Mouse (Mus musculus) heart, embryonic 14.5 days (tissue): ENCODE data around the gene Dennd4c. TPM values are rescaled to one million over a fixed set of nuclear protein-coding genes. Genes with fewer than 3 reads are reported as not detected.
A peak's percentile ranks its signal among the peaks of the same experiment; 100 is the strongest.

Experiments used
- ATAC-seq: fragments of 200-750 bp; cut with Nextera tagmentation; 2 replicates; pipeline ENCODE4 v1.8.0; 2017; ENCODE audit warnings: low read depth, moderate TSS enrichment; ENCODE audit not compliant: insufficient number of reproducible peaks, insufficient read depth, low FRiP score
- H3K27ac ChIP-seq, 2 experiments: fragments of 200-500 bp in 1 of 2; fragments of 300-500 bp in 1 of 2; sonication (generic) in 1 of 2; replicated peaks in 1 of 2; 2 replicates each; pipeline ENCODE4 v1.5.1; 2012 to 2014; ENCODE audit warnings: low read depth in 2 of 2, low read length in 2 of 2, control low read depth in 1 of 2, mild to moderate bottlenecking in 1 of 2, mixed read lengths in 1 of 2; ENCODE audit not compliant: control insufficient read depth in 1 of 2, insufficient read depth in 1 of 2
- H3K27me3 ChIP-seq: fragments of 300-500 bp; sonication (generic); 2 replicates; pipeline ENCODE4 v1.6.1; 2014; ENCODE audit warnings: mild to moderate bottlenecking, low read length, control low read depth; ENCODE audit not compliant: control insufficient read depth, insufficient read depth
- H3K36me3 ChIP-seq: fragments of 300-500 bp; sonication (generic); 2 replicates; pipeline ENCODE4 v1.6.1; 2014; ENCODE audit warnings: mild to moderate bottlenecking, control low read depth, low read length, mixed read lengths; ENCODE audit not compliant: control insufficient read depth, insufficient read depth
- H3K4me1 ChIP-seq, 2 experiments: fragments of 200-500 bp in 1 of 2; fragments of 300-500 bp in 1 of 2; sonication (generic) in 1 of 2; 2 replicates each; pipeline ENCODE4 v1.6.1; 2012 to 2014; ENCODE audit warnings: low read length in 2 of 2, control low read depth in 1 of 2, mixed read lengths in 1 of 2; ENCODE audit not compliant: control insufficient read depth in 2 of 2, insufficient read depth in 2 of 2
- H3K4me2 ChIP-seq: fragments of 300-500 bp; sonication (generic); 2 replicates; pipeline ENCODE4 v1.6.1; 2014; ENCODE audit warnings: mild to moderate bottlenecking, low read length
- H3K4me3 ChIP-seq, 2 experiments: fragments of 200-500 bp in 1 of 2; fragments of 300-500 bp in 1 of 2; sonication (generic) in 1 of 2; 2 replicates each; pipeline ENCODE4 v1.5.1; 2012 to 2014; ENCODE audit warnings: low read length in 2 of 2, mild to moderate bottlenecking in 2 of 2, control low read depth in 1 of 2, low read depth in 1 of 2, moderate library complexity in 1 of 2; ENCODE audit not compliant: control insufficient read depth in 1 of 2, insufficient read depth in 1 of 2
- H3K9ac ChIP-seq: fragments of 300-500 bp; sonication (generic); 2 replicates; pipeline ENCODE4 v1.6.1; 2014; ENCODE audit warnings: mild to moderate bottlenecking, low read length
- H3K9me3 ChIP-seq: fragments of 300-500 bp; sonication (generic); 2 replicates; pipeline ENCODE4 v1.6.1; 2016; ENCODE audit warnings: low read length, control low read depth; ENCODE audit not compliant: control insufficient read depth
- WGBS: fragments of 180-500 bp; shearing (Covaris S2); extraction: QIAGEN DNeasy Blood & Tissue Kit; methylation state at CpG from one replicate; pipeline ENCODE4 v1.1.7; 2014; 5-methylcytosine and 5-hydroxymethylcytosine counted together
- polyA plus RNA-seq: library from polyadenylated mRNA; unstranded; fragments of >200 nt; fragmentation: Nextera tagmentation; extraction: Ambion mirVana; gene quantifications from 2 replicates; pipeline ENCODE4 v1.2.1, GENCODE M21; 2014

Gene Dennd4c
- polyA plus RNA-seq, 1 experiment from 2014 or later = 7.4 TPM

GRCm38 (mm10) chr4:86734088-86734841, 14.1 kb upstream of the Dennd4c start:
- no peak overlapping the region for H3K9ac ChIP-seq
- no peaks in the 10 kb centered on the region for H3K27me3 ChIP-seq
- ATAC-seq = no peak
- no peaks in the 10 kb centered on the region for H3K36me3 ChIP-seq
- no peaks in the 10 kb centered on the region for H3K9me3 ChIP-seq
- no peak overlapping the region for H3K4me2 ChIP-seq
- 86% methylated on average over 19 of the region's 19 CpGs for WGBS
- no peak overlapping the region for H3K4me3 ChIP-seq
- peaks cover 3 to 7% of the 10 kb centered on the region in 2 experiments for H3K4me1 ChIP-seq
- H3K27ac ChIP-seq = no peak overlapping the region

DNA sequence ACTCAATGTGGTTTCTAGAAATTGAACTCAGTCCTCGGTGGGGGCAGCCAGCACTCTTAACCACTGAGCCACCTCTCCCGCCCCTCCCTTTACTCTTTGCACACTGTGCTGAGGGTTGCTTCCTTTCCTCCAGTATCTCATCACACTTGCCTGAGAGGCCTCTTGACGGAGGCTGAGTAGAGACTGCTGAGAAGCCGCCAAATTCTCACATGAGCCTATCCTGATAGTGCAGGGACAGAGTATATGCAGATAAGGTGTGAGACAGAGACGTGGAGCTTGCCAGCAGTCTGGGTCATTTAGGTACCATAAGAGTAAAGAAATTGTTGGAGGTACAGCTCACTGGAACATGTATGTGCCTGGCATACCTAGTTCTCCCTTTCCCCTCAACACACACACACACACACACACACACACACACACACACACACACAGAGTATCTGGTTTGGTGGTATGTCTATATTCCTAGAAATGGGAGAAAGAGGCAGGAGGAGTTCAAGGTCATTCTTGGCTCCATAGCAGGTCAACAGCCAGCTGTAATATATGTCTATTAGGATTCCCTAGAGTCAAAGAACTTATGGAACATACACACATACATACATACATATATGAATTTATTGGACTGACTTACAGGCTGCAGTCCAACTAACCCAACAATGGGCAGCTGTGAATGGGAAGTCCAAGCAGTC, 8.9 kb upstream of the Dennd4c start:
- ATAC-seq = peak; percentile 35; the same call in 1 of the 2 replicates
- no peak overlapping the region for H3K4me3 ChIP-seq
- no peak overlapping the region for H3K4me2 ChIP-seq
- no peak overlapping the region for H3K27ac ChIP-seq
- H3K27me3 ChIP-seq = no peaks in the 10 kb centered on the region
- H3K9ac ChIP-seq = 0 out of 2 replicates have a peak overlapping the region, but pooled peaks have one; percentile 10
- H3K4me1 ChIP-seq = peaks cover 4 to 11% of the 10 kb centered on the region in 2 experiments
- H3K9me3 ChIP-seq = peaks cover 6% of the 10 kb centered on the region; the same call in 1 of the 2 replicates
- no peaks in the 10 kb centered on the region for H3K36me3 ChIP-seq
- 20% methylated on average over 5 of the region's 5 CpGs for WGBS

- under 1% methylated on average over 13 of the region's 13 CpGs for WGBS
- Histone ChIP-seq H3K9me3 (no peaks in the 10 kb centered on the region), H3K27ac (0 out of 4 replicates have a peak overlapping the region, but pooled peaks of 1 of the 2 experiments have one; percentile 86), H3K36me3 (no peaks in the 10 kb centered on the region), H3K4me2 (peak overlapping the region; percentile 85), H3K27me3 (no peaks in the 10 kb centered on the region), H3K9ac (peak overlapping the region; percentile 91), H3K4me3 (peak overlapping the region; percentile 83 to 98), H3K4me1 (peaks cover 4 to 28% of the 10 kb centered on the region in 2 experiments)
- ATAC-seq = no peak
These were observed 1.0 kb downstream of the Dennd4c start for GRCm38 (mm10) chr4:86749361-86749841.

DNA sequence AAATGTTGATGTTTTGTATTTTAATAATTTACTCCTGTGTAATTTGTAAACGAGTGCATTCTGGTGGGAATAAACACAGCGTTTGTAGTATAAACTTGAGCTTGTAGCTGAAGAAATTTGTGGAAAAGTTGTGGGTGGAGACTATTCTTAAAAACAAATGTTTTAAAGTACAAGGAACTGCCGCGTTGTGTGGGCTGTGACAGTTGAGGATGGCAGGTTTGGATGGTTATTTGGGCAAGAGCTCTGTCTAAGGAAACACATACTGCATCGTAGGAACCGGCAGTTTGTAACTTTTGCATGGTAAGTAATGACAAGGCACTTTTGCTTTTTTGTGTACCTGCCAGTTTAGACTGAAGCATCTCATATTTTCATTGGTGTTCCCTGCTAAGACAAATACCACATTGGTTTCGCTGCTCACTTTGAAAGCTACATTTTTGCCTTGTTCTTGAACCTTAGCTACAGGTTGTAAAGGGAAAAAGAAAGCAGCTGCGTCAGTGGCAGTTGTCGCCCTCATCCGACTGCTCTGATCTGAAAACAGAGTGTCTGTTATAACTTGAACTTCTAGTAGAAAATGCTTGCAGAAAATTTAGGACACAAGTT, 2.1 kb downstream of the Dennd4c start:
- Histone ChIP-seq H3K9me3 (no peaks in the 10 kb centered on the region), H3K4me2 (peak overlapping the region; percentile 85), H3K27me3 (no peaks in the 10 kb centered on the region), H3K4me3 (peak overlapping the region in 1 of 2 experiments; percentile 83; a peak in 1 of 4 replicates), H3K4me1 (peaks cover 4 to 28% of the 10 kb centered on the region in 2 experiments), H3K36me3 (no peaks in the 10 kb centered on the region), H3K27ac (no peak overlapping the region), H3K9ac (peak overlapping the region; percentile 7; the same call in 1 of the 2 replicates)
- no peak for ATAC-seq
- 69% methylated on average over 10 of the region's 10 CpGs for WGBS

GRCm38 (mm10) chr4:86764307-86764706, 16.0 kb downstream of the Dennd4c start:
- Histone ChIP-seq H3K4me2 (no peak overlapping the region), H3K9me3 (no peaks in the 10 kb centered on the region), H3K27ac (no peak overlapping the region), H3K4me3 (no peak overlapping the region), H3K4me1 (no peaks in the 10 kb centered on the region; a peak in 1 of 4 replicates), H3K9ac (no peak overlapping the region), H3K36me3 (no peaks in the 10 kb centered on the region), H3K27me3 (no peaks in the 10 kb centered on the region)
- no peak for ATAC-seq

- Histone ChIP-seq H3K4me1 (0 out of 4 replicates have a peak, but pooled peaks cover 0 to 3% of the 10 kb centered on the region in 2 experiments), H3K27ac (no peak overlapping the region), H3K27me3 (no peaks in the 10 kb centered on the region), H3K9ac (no peak overlapping the region), H3K4me2 (no peak overlapping the region), H3K9me3 (no peaks in the 10 kb centered on the region), H3K36me3 (peaks cover 33% of the 10 kb centered on the region), H3K4me3 (no peak overlapping the region)
- peak; percentile 71 for ATAC-seq
- WGBS = 51% methylated on average over 9 of the region's 9 CpGs
These were observed 29.2 kb downstream of the Dennd4c start for GRCm38 (mm10) chr4:86777587-86777986.

DNA sequence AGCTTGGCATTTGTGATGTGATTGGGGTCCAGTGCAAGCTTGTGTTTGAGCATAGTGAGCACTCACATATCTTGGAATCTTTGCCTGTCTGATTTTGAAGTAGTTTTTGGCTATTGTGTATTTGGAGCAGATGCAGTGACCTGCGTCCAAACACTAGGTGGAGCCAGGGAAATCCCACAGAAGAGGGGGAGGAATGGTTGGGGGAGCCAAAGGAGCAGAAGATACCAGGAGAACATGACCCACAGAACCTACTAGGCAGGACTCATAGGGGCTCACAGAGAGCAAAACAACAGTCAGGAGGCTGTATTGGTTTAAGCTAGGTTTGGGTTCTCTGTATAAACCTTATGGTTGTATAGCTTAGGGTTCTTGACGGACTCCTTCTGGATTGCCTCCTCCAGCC, 62.2 kb downstream of the Dennd4c start:
- no peak for ATAC-seq
- Histone ChIP-seq H3K27ac (no peak overlapping the region), H3K9me3 (no peaks in the 10 kb centered on the region), H3K4me1 (no peaks in the 10 kb centered on the region), H3K27me3 (no peaks in the 10 kb centered on the region), H3K9ac (no peak overlapping the region), H3K4me3 (no peak overlapping the region), H3K36me3 (peaks cover 52% of the 10 kb centered on the region), H3K4me2 (no peak overlapping the region)
- 60% methylated on average over 2 of the region's 2 CpGs for WGBS
